Comparison of ENCODE assay signal across 8 mouse cellular contexts in the genomic region with DNA sequence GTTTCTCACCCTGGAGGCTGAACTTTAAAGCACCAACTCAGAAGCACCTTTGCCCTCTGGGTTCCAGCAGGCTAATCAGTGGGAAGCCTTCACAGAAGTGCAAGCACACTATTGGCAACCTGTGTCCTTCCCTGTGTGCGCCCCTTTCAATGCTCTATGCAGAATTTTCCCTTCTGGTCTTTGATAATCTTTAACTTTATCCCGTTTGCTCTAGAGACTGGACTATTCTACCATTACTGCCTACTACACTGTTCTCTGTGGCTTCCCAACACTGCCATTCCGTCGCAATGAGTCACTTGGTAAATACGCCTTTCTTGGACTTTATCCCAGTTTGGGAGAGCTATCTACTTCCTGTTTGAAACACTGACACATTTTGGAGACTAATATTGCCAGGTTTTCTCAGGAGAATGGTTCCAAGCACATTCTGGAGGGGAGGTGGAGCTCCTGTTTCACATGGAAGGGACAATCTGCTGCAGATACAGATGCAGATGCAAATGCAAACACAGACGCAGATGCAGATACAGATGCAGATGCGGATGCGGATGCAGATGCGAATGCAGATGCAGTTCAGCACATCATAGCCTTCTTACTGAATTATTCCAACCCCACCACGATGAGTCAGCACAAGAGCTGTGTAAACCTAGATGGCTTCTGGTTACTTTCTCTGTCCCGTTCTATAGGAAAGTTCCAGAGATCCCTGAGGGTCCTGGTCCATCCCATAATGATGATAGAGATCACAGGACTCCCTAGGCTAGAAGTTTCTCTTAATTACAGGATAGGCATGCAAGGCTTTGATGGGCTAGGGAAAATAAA. TPM values are rescaled to one million over a fixed set of nuclear protein-coding genes. Genes with fewer than 3 reads are reported as not detected.
A peak's percentile ranks its signal among the peaks of the same experiment; 100 is the strongest.
DNase-seq lines count a peak whose midpoint lies in the region; ATAC-seq and TF ChIP-seq lines count a peak whose summit lies in the region.
"Had no signal": no experiment of that assay in that cellular context is flagged by ENCODE, and none has a peak within 500 bp of the region (broad histone marks: within the 10 kb centered on the region; RNA-seq: fewer than 3 reads in every experiment).

No protein-coding gene starts in this region.

- H3K4me3 ChIP-seq in lung, adult 2 months (replicated peaks; ENCODE audit: extremely low read depth, low read depth, low read length) = no peak overlapping the region
- H3K4me3 ChIP-seq in hindbrain, embryonic 12.5 days = no peak overlapping the region
- H3K4me3 ChIP-seq: midbrain, embryonic 12.5 days had no signal

- TF ChIP-seq POLR2A in lung, adult 2 months (IDR thresholded peaks at IDR 0.05; ENCODE audit: borderline replicate concordance, extremely low read depth, low read depth, low read length) = no peak

- H3K9ac ChIP-seq in hindbrain, embryonic 12.5 days = no peak overlapping the region
- H3K9ac ChIP-seq: midbrain, embryonic 12.5 days had no signal

- DNase-seq in 3T3-L1 (ENCODE audit: low read depth, low spot score) = peak; percentile 100
- DNase-seq in NIH3T3 (ENCODE audit: low read depth) = peak; percentile 98
- DNase-seq in heart, adult 9 months (ENCODE audit: low spot score in 2 of 2) = peak; percentile 89 to 90
- DNase-seq in kidney, postnatal 14 days = peak; percentile 78
- DNase-seq in lung, adult 2 months = peak; percentile 36
- no peak for DNase-seq in cerebellum, postnatal 10 days

- H3K4me2 ChIP-seq in hindbrain, embryonic 12.5 days (replicated peaks) = no peak overlapping the region
- H3K4me2 ChIP-seq: midbrain, embryonic 12.5 days had no signal

- 32% methylated on average over 11 of the region's 11 CpGs for WGBS in lung, adult 2 months
- WGBS in hindbrain, embryonic 12.5 days = 84% methylated on average over 11 of the region's 11 CpGs

- H3K9me3 ChIP-seq in hindbrain, embryonic 12.5 days (replicated peaks) = no peaks in the 10 kb centered on the region
- H3K9me3 ChIP-seq: midbrain, embryonic 12.5 days had no signal

- no peaks in the 10 kb centered on the region for H3K36me3 ChIP-seq in hindbrain, embryonic 12.5 days
- H3K36me3 ChIP-seq: midbrain, embryonic 12.5 days had no signal

- no peak overlapping the region for H3K27ac ChIP-seq in hindbrain, embryonic 12.5 days
- H3K27ac ChIP-seq: midbrain, embryonic 12.5 days had no signal

- H3K4me1 ChIP-seq in lung, adult 2 months (ENCODE audit: control insufficient read depth, insufficient read depth, low read length) = peaks cover 3% of the 10 kb centered on the region; the same call in 1 of the 2 replicates
- H3K4me1 ChIP-seq in hindbrain, embryonic 12.5 days = no peaks in the 10 kb centered on the region
- H3K4me1 ChIP-seq: midbrain, embryonic 12.5 days had no signal

- no peaks in the 10 kb centered on the region for H3K27me3 ChIP-seq in hindbrain, embryonic 12.5 days
- H3K27me3 ChIP-seq: midbrain, embryonic 12.5 days had no signal

- no peak for TF ChIP-seq CTCF in lung, adult 2 months (IDR thresholded peaks at IDR 0.05; ENCODE audit: insufficient read depth, low read length)

- ATAC-seq in hindbrain, embryonic 12.5 days (ENCODE audit: low FRiP score) = no peak

RNA-seq across cellular contexts. Expression of gene Dennd1b, which starts 34.4 kb away (rescaled TPM):
- polyA plus RNA-seq in lung, adult 2 months (2012; rRNA removed) = 4.7 and 7.3 TPM in 2 replicates
- polyA plus RNA-seq in hindbrain, embryonic 12.5 days (2016; fragmentation: Nextera tagmentation; extraction: Ambion mirVana) = 10.9 and 14.3 TPM in 2 replicates

Comparison
In these comparisons a context has a peak if more than half of its experiments do, and no peak if none do; other contexts are left out.
1. DNase-seq: peak in 3T3-L1 (single experiment), NIH3T3 (single experiment), heart, adult 9 months (2 of 2), kidney, postnatal 14 days (single experiment) and lung, adult 2 months (single experiment); none in cerebellum, postnatal 10 days (0 of 2).